In the genomic region with DNA sequence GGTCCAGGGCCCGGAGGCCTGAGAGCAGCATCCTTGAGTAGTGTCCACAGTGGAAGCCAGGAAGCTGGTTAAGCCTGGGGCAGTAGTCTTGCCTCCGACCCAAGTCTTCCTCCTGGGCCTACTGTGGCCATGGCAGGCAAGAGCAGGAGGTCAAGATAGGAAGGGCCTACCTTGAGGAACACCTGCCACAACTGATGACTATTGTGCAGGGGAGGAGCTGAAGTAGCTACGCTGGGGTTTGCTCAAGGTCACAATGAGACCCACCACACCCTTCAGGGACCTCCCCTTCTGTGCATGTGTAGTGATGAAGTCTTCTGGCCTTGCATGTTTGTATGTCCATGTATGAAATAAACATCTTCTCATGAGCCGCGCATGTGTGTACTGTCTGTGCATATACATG, we compare ENCODE assay signal across 8 mouse cellular contexts. TPM values are rescaled to one million over a fixed set of nuclear protein-coding genes. Genes with fewer than 3 reads are reported as not detected.
DNase-seq lines count a peak whose midpoint lies in the region; ATAC-seq lines count a peak whose summit lies in the region.

No protein-coding gene starts in this region.

- H3K36me3 ChIP-seq in erythroblast, embryonic 14.5 days (ENCODE audit: control insufficient read depth) = peaks cover 45% of the 10 kb centered on the region
- H3K36me3 ChIP-seq in forebrain, embryonic 11.5 days (ENCODE audit: control insufficient read depth, insufficient read depth, low read length) = no peaks in the 10 kb centered on the region; the same call in 1 of the 2 replicates
- peaks cover 36% of the 10 kb centered on the region for H3K36me3 ChIP-seq in liver, embryonic 13.5 days

- no peak overlapping the region for H3K27ac ChIP-seq in forebrain, embryonic 11.5 days (ENCODE audit: low read depth, low read length)
- H3K27ac ChIP-seq in liver, embryonic 13.5 days = no peak overlapping the region

- peak overlapping the region; percentile 90 for H3K4me2 ChIP-seq in forebrain, embryonic 11.5 days (ENCODE audit: low read depth, low read length, severe bottlenecking)
- H3K4me2 ChIP-seq in liver, embryonic 13.5 days = peak overlapping the region; percentile 95

- 64% methylated on average over 5 of the region's 5 CpGs for WGBS in forebrain, embryonic 11.5 days
- WGBS in liver, embryonic 13.5 days (ENCODE audit: insufficient replicate concordance) = 70% methylated on average over 5 of the region's 5 CpGs

- peak overlapping the region; percentile 75 for H3K4me3 ChIP-seq in erythroblast, embryonic 14.5 days (replicated peaks)
- H3K4me3 ChIP-seq in forebrain, embryonic 11.5 days (ENCODE audit: low read depth, low read length) = peak overlapping the region; percentile 68
- H3K4me3 ChIP-seq in liver, embryonic 13.5 days (replicated peaks) = peak overlapping the region; percentile 78

- peak overlapping the region; percentile 84 for H3K9ac ChIP-seq in forebrain, embryonic 11.5 days (ENCODE audit: low read length)
- H3K9ac ChIP-seq in liver, embryonic 13.5 days = peak overlapping the region; percentile 79

- H3K27me3 ChIP-seq in erythroblast, embryonic 14.5 days (ENCODE audit: control insufficient read depth) = peaks cover 4% of the 10 kb centered on the region; the same call in 1 of the 2 replicates
- H3K27me3 ChIP-seq in forebrain, embryonic 11.5 days (ENCODE audit: control insufficient read depth, insufficient read depth, low read length) = no peaks in the 10 kb centered on the region
- H3K27me3 ChIP-seq in liver, embryonic 13.5 days = no peaks in the 10 kb centered on the region

- no peak for ATAC-seq in erythroblast, adult 5-6 weeks (replicated peaks; ENCODE audit: low FRiP score, poor library complexity, severe bottlenecking)
- no peak for ATAC-seq in forebrain, embryonic 11.5 days (replicated peaks; ENCODE audit: low FRiP score)
- no peak for ATAC-seq in liver, embryonic 13.5 days (ENCODE audit: low read depth)

- intact Hi-C loops in gastrocnemius, postnatal 36 days (cut with DNase I) = no loop called here

- DNase-seq in 416B (ENCODE audit: low read depth) = peak; percentile 22
- DNase-seq in forebrain, embryonic 11.5 days (ENCODE audit: low spot score) = no peak
- no peak for DNase-seq in liver, embryonic 13.5 days
- DNase-seq in retina, embryonic 14.5 days (ENCODE audit: low spot score) = no peak
- DNase-seq in cerebellum, postnatal 10 days = no peak
- DNase-seq in gastrocnemius, postnatal 36 days = no peak

- peaks cover 28% of the 10 kb centered on the region for H3K4me1 ChIP-seq in erythroblast, embryonic 14.5 days (ENCODE audit: control insufficient read depth)
- H3K4me1 ChIP-seq in forebrain, embryonic 11.5 days (replicated peaks; ENCODE audit: control insufficient read depth, insufficient read depth, low read length) = peaks cover 6% of the 10 kb centered on the region; the same call in 1 of the 2 replicates
- peaks cover 34% of the 10 kb centered on the region for H3K4me1 ChIP-seq in liver, embryonic 13.5 days (replicated peaks)

- no peaks in the 10 kb centered on the region for H3K9me3 ChIP-seq in erythroblast, embryonic 14.5 days (ENCODE audit: control insufficient read depth, low read length)
- no peaks in the 10 kb centered on the region for H3K9me3 ChIP-seq in forebrain, embryonic 11.5 days (ENCODE audit: control insufficient read depth, low read length)
- H3K9me3 ChIP-seq in liver, embryonic 13.5 days (replicated peaks) = no peaks in the 10 kb centered on the region

RNA-seq across cellular contexts. Expression of a gene that starts 1.2 kb away (rescaled TPM):
- 0.01 and 0.06 TPM in 2 replicates for polyA plus RNA-seq in erythroblast, embryonic 14.5 days (2012)
- 0.19 TPM in 1 of 2 replicates, not detected in the other for total RNA-seq in erythroblast, adult 5-6 weeks (2015; ENCODE audit: low replicate concordance)
- total RNA-seq in erythroblast, adult 5-6 weeks (2017; ENCODE audit: low replicate concordance) = not detected in 2 replicates
- 0.76 and 1.2 TPM in 2 replicates for polyA plus RNA-seq in forebrain, embryonic 11.5 days (2014; fragmentation: Nextera tagmentation; extraction: Ambion mirVana)
- 0.07 and 0.18 TPM in 2 replicates for polyA plus RNA-seq in liver, embryonic 13.5 days (2015; fragmentation: Nextera tagmentation; extraction: Ambion mirVana)
- total RNA-seq in gastrocnemius, postnatal 36 days (2021) = under 1 TPM; 0.28 to 0.39 TPM

RNA-seq across cellular contexts. Expression of a gene that starts 25.1 kb away (rescaled TPM):
- polyA plus RNA-seq in erythroblast, embryonic 14.5 days (2012) = 1.0 and 1.1 TPM in 2 replicates
- 4.6 and 14.0 TPM in 2 replicates for total RNA-seq in erythroblast, adult 5-6 weeks (2015; ENCODE audit: low replicate concordance)
- 11.9 and 17.4 TPM in 2 replicates for total RNA-seq in erythroblast, adult 5-6 weeks (2017; ENCODE audit: low replicate concordance)
- 104 and 115 TPM in 2 replicates for polyA plus RNA-seq in forebrain, embryonic 11.5 days (2014; fragmentation: Nextera tagmentation; extraction: Ambion mirVana)
- polyA plus RNA-seq in liver, embryonic 13.5 days (2015; fragmentation: Nextera tagmentation; extraction: Ambion mirVana) = 73.2 and 75.6 TPM in 2 replicates
- total RNA-seq in gastrocnemius, postnatal 36 days (2021) = 10 to 100 TPM; 23.7 to 26.6 TPM

RNA-seq across cellular contexts. Expression of a gene that starts 31.2 kb away (rescaled TPM):
- polyA plus RNA-seq in erythroblast, embryonic 14.5 days (2012) = 0.83 and 1.1 TPM in 2 replicates
- 35.9 and 37.1 TPM in 2 replicates for total RNA-seq in erythroblast, adult 5-6 weeks (2015; ENCODE audit: low replicate concordance)
- total RNA-seq in erythroblast, adult 5-6 weeks (2017; ENCODE audit: low replicate concordance) = 28.3 and 43.4 TPM in 2 replicates
- 138 and 144 TPM in 2 replicates for polyA plus RNA-seq in forebrain, embryonic 11.5 days (2014; fragmentation: Nextera tagmentation; extraction: Ambion mirVana)
- polyA plus RNA-seq in liver, embryonic 13.5 days (2015; fragmentation: Nextera tagmentation; extraction: Ambion mirVana) = 77.7 TPM in 2 replicates
- total RNA-seq in gastrocnemius, postnatal 36 days (2021) = 10 to 100 TPM; 32.3 to 34.8 TPM

RNA-seq across cellular contexts. Expression of a gene that starts 38.7 kb away (rescaled TPM):
- polyA plus RNA-seq in erythroblast, embryonic 14.5 days (2012) = 0.01 TPM in 1 of 2 replicates, not detected in the other
- not detected in 2 replicates for total RNA-seq in erythroblast, adult 5-6 weeks (2015; ENCODE audit: low replicate concordance)
- not detected in 2 replicates for total RNA-seq in erythroblast, adult 5-6 weeks (2017; ENCODE audit: low replicate concordance)
- 10.0 and 10.6 TPM in 2 replicates for polyA plus RNA-seq in forebrain, embryonic 11.5 days (2014; fragmentation: Nextera tagmentation; extraction: Ambion mirVana)
- polyA plus RNA-seq in liver, embryonic 13.5 days (2015; fragmentation: Nextera tagmentation; extraction: Ambion mirVana) = 0.43 and 0.45 TPM in 2 replicates
- 1 to 10 TPM; 4.6 to 4.7 TPM for total RNA-seq in gastrocnemius, postnatal 36 days (2021)

RNA-seq across cellular contexts. Expression of a gene that starts 41.6 kb away (rescaled TPM):
- polyA plus RNA-seq in erythroblast, embryonic 14.5 days (2012) = 0.02 TPM in 1 of 2 replicates, not detected in the other
- total RNA-seq in erythroblast, adult 5-6 weeks (2015; ENCODE audit: low replicate concordance) = not detected in 2 replicates
- total RNA-seq in erythroblast, adult 5-6 weeks (2017; ENCODE audit: low replicate concordance) = 0.09 TPM in 1 of 2 replicates, not detected in the other
- 2.3 and 2.9 TPM in 2 replicates for polyA plus RNA-seq in forebrain, embryonic 11.5 days (2014; fragmentation: Nextera tagmentation; extraction: Ambion mirVana)
- polyA plus RNA-seq in liver, embryonic 13.5 days (2015; fragmentation: Nextera tagmentation; extraction: Ambion mirVana) = 0.39 and 0.49 TPM in 2 replicates
- 1 to 10 TPM; 1.2 to 1.3 TPM for total RNA-seq in gastrocnemius, postnatal 36 days (2021)

Comparison
In these comparisons a context has a peak if more than half of its experiments do, and no peak if none do; other contexts are left out.
1. RNA of a gene that starts 25.1 kb away (polyA plus RNA-seq): 104 to 115 TPM in forebrain, embryonic 11.5 days and 73.2 to 75.6 TPM in liver, embryonic 13.5 days; 1.0 to 1.1 TPM in erythroblast, embryonic 14.5 days; every median in the first group is over 10 times any median in the second.
2. RNA of a gene that starts 31.2 kb away (polyA plus RNA-seq): 138 to 144 TPM in forebrain, embryonic 11.5 days and 77.7 TPM in liver, embryonic 13.5 days; 0.83 to 1.1 TPM in erythroblast, embryonic 14.5 days; every median in the first group is over 10 times any median in the second.
3. Peak in every context shown above with its lines, with median percentiles within 50 percentile points of each other: H3K4me3 ChIP-seq.